Mouse (Mus musculus): ENCODE measurements around the gene Mtus2. TPM values are rescaled to one million over a fixed set of nuclear protein-coding genes. Genes with fewer than 3 reads are reported as not detected.
"Not testable (repeated sequence)": the region's sequence is repeated elsewhere in the genome, so short reads cannot be mapped to it uniquely, and the experiment has no call there.

The Mtus2 gene
- total and polyA plus RNA-seq, 2 experiments from 2014 or later, result 35.4 to 45.7 TPM

DNA sequence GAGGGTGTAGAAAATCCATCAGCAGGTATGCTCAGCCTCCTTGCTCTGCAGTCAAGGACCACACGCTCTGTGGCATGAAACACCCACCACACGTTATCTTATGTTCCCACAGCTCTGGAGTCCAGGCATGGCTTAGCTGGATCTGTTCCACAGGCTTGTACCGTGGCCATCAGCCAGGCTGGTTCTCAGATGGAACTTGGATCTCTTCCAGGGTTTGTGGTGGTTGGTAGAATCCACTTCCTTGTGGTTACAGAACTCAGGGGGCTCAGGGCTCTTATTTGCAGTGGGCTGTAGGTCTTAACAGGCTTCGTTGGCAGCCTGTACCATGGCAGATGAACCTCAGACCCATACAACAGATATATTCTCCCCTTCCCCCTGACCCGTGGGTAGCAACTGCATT lies 17.9 kb upstream of the Mtus2 start:
- H3K9me3 ChIP-seq (ENCODE audit: low read length), result no peaks in the 10 kb centered on the region
- H3K4me2 ChIP-seq (ENCODE audit: low read depth), result no peak overlapping the region
- H3K36me3 ChIP-seq (ENCODE audit: insufficient read depth), result no peaks in the 10 kb centered on the region
- H3K9ac ChIP-seq, result no peak overlapping the region
- no peak for ATAC-seq
- no peak for DNase-seq
- H3K27ac ChIP-seq (ENCODE audit: low read depth, low read length), result no peak overlapping the region
- TF ChIP-seq CTCF (IDR thresholded peaks at IDR 0.05; ENCODE audit: low read depth), result no peak
- H3K27me3 ChIP-seq (ENCODE audit: insufficient read depth, low read length), result no peaks in the 10 kb centered on the region
- 64% methylated on average over 5 of the region's 5 CpGs for WGBS
- no peaks in the 10 kb centered on the region for H3K4me1 ChIP-seq (ENCODE audit: insufficient read depth)
- H3K4me3 ChIP-seq (ENCODE audit: low read depth, low read length), result no peak overlapping the region

- H3K27ac ChIP-seq (ENCODE audit: low read depth, low read length), result no peak overlapping the region
- no peaks in the 10 kb centered on the region for H3K36me3 ChIP-seq (ENCODE audit: insufficient read depth)
- H3K4me1 ChIP-seq (ENCODE audit: insufficient read depth), result no peaks in the 10 kb centered on the region
- peak; percentile 78 for TF ChIP-seq CTCF (IDR thresholded peaks at IDR 0.05; ENCODE audit: low read depth)
- no peak overlapping the region for H3K4me2 ChIP-seq (ENCODE audit: low read depth)
- no peaks in the 10 kb centered on the region for H3K27me3 ChIP-seq (ENCODE audit: insufficient read depth, low read length)
- no peaks in the 10 kb centered on the region for H3K9me3 ChIP-seq (ENCODE audit: low read length)
- peak; percentile 29; the same call in 1 of the 2 replicates for ATAC-seq
- no peak overlapping the region for H3K9ac ChIP-seq
- 35% methylated on average over 5 of the region's 5 CpGs for whole genome bisulfite sequencing
- no peak overlapping the region for H3K4me3 ChIP-seq (ENCODE audit: low read depth, low read length)
- DNase-seq, result peak; percentile 58
These were observed 12.0 kb upstream of the Mtus2 start for GRCm38 (mm10) chr5:147945000-147945666.

DNA sequence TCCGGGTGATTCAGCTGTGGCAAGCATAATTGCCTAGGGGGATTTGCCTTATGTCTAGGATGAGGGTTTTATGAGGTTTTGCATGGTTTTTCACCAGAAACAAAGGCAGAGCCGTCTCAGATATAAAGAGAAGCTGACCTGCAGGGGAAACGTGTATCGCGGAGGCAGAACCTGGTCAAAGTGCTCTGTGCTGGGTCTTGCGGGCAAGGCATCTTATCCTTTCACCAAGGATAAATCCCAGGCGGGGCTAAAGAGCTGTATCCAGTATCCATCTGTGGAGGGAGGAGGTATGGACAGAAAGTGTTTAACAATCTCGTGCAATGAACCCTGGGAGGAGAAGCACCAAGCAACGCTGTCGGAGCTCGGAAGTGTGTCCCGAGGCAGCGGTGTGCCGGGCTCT lies 7.2 kb upstream of the Mtus2 start:
- Histone ChIP-seq H3K4me2 (ENCODE audit: low read depth) (no peak overlapping the region), H3K27ac (ENCODE audit: low read depth, low read length) (no peak overlapping the region)
- no peak for ATAC-seq

GRCm38 (mm10) chr5:147951751-147952150 lies 5.4 kb upstream of the Mtus2 start:
- no peak overlapping the region for H3K27ac ChIP-seq (ENCODE audit: low read depth, low read length)
- no peaks in the 10 kb centered on the region for H3K36me3 ChIP-seq (ENCODE audit: insufficient read depth)
- H3K27me3 ChIP-seq (ENCODE audit: insufficient read depth, low read length), result no peaks in the 10 kb centered on the region; the same call in 1 of the 2 replicates
- DNase-seq (no peak), ATAC-seq (no peak)
- no peak for TF ChIP-seq CTCF (IDR thresholded peaks at IDR 0.05; ENCODE audit: low read depth)
- H3K4me2 ChIP-seq (ENCODE audit: low read depth), result no peak overlapping the region
- no peak overlapping the region for H3K4me3 ChIP-seq (ENCODE audit: low read depth, low read length)
- no peaks in the 10 kb centered on the region; the same call in 1 of the 2 replicates for H3K4me1 ChIP-seq (ENCODE audit: insufficient read depth)
- H3K9me3 ChIP-seq (ENCODE audit: low read length), result no peaks in the 10 kb centered on the region
- WGBS, result 52% methylated on average over 2 of the region's 2 CpGs
- H3K9ac ChIP-seq, result no peak overlapping the region

More for the DNA sequence above, 7.2 kb upstream of the Mtus2 start:
- Histone ChIP-seq H3K9ac (no peak overlapping the region), H3K4me1 (ENCODE audit: insufficient read depth) (no peaks in the 10 kb centered on the region), H3K36me3 (ENCODE audit: insufficient read depth) (no peaks in the 10 kb centered on the region), H3K4me3 (ENCODE audit: low read depth, low read length) (no peak overlapping the region), H3K9me3 (ENCODE audit: low read length) (no peaks in the 10 kb centered on the region), H3K27me3 (ENCODE audit: insufficient read depth, low read length) (no peaks in the 10 kb centered on the region)
- WGBS, result 74% methylated on average over 14 of the region's 14 CpGs
- DNase-seq, result no peak
- TF ChIP-seq CTCF (IDR thresholded peaks at IDR 0.05; ENCODE audit: low read depth), result no peak

GRCm38 (mm10) chr5:147953181-147953580 lies 3.9 kb upstream of the Mtus2 start:
- not testable (repeated sequence) for H3K36me3 ChIP-seq (ENCODE audit: insufficient read depth); H3K4me3 ChIP-seq (ENCODE audit: low read depth, low read length); H3K4me1 ChIP-seq (ENCODE audit: insufficient read depth); H3K27me3 ChIP-seq (ENCODE audit: insufficient read depth, low read length); H3K27ac ChIP-seq (ENCODE audit: low read depth, low read length); H3K9ac ChIP-seq; H3K4me2 ChIP-seq (ENCODE audit: low read depth); H3K9me3 ChIP-seq (ENCODE audit: low read length); ATAC-seq; DNase-seq
- 84% methylated on average over 5 of the region's 5 CpGs for WGBS

- no peaks in the 10 kb centered on the region; the same call in 1 of the 2 replicates for H3K4me1 ChIP-seq (ENCODE audit: insufficient read depth)
- no peaks in the 10 kb centered on the region for H3K36me3 ChIP-seq (ENCODE audit: insufficient read depth)
- 0 out of 2 replicates have a peak overlapping the region, but pooled peaks have one; percentile 80 for H3K4me2 ChIP-seq (ENCODE audit: low read depth)
- 31% methylated on average over 5 of the region's 5 CpGs for WGBS
- no peak overlapping the region for H3K4me3 ChIP-seq (ENCODE audit: low read depth, low read length)
- H3K27ac ChIP-seq (ENCODE audit: low read depth, low read length), result no peak overlapping the region
- DNase-seq, result no peak
- H3K27me3 ChIP-seq (ENCODE audit: insufficient read depth, low read length), result no peaks in the 10 kb centered on the region; the same call in 1 of the 2 replicates
- H3K9me3 ChIP-seq (ENCODE audit: low read length), result no peaks in the 10 kb centered on the region
- ATAC-seq, result no peak
- no peak overlapping the region for H3K9ac ChIP-seq
- TF ChIP-seq CTCF (IDR thresholded peaks at IDR 0.05; ENCODE audit: low read depth), result no peak
These were observed 1.4 kb upstream of the Mtus2 start for GRCm38 (mm10) chr5:147955671-147956070.

DNA sequence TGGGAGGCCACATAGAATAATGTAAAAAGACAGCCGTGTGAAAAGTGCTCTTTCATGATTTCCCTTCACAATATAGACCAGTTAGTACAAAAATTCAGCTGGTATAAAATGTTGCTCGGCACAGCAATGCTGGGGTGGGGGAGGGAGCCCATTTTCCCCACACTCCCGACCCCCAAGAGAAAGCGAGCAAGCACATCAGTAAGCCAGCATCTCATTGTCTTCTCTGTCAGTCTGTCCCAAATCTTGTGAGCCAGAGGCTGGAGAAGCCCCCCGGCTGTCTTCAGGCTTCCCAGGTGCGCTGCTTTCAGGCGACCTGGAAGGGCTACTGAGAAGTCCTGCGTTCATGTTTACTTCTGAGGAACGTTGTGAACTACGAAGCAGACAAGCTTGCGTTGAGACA lies 699 bp upstream of the Mtus2 start:
- Histone ChIP-seq H3K9ac (0 out of 2 replicates have a peak overlapping the region, but pooled peaks have one; percentile 22), H3K27me3 (ENCODE audit: insufficient read depth, low read length) (no peaks in the 10 kb centered on the region; the same call in 1 of the 2 replicates), H3K9me3 (ENCODE audit: low read length) (no peaks in the 10 kb centered on the region), H3K27ac (ENCODE audit: low read depth, low read length) (no peak overlapping the region), H3K36me3 (ENCODE audit: insufficient read depth) (no peaks in the 10 kb centered on the region), H3K4me1 (ENCODE audit: insufficient read depth) (no peaks in the 10 kb centered on the region; the same call in 1 of the 2 replicates), H3K4me3 (ENCODE audit: low read depth, low read length) (peak overlapping the region; percentile 70), H3K4me2 (ENCODE audit: low read depth) (peak overlapping the region; percentile 80)
- DNase-seq, result no peak
- 1% methylated on average over 11 of the region's 11 CpGs for WGBS
- ATAC-seq, result no peak
- TF ChIP-seq CTCF (IDR thresholded peaks at IDR 0.05; ENCODE audit: low read depth), result no peak

Measured in forebrain, postnatal 0 days (tissue).